Mouse (Mus musculus): ENCODE data around the gene Olfr1392. TPM values are rescaled to one million over a fixed set of nuclear protein-coding genes. Genes with fewer than 3 reads are reported as not detected.
"Not testable (repeated sequence)": the region's sequence is repeated elsewhere in the genome, so short reads cannot be mapped to it uniquely, and the experiment has no call there.

Gene Olfr1392
- not detected in 2 replicates for polyA plus RNA-seq (2014; fragmentation: Nextera tagmentation; extraction: Ambion mirVana)

GRCm38 (mm10) chr11:49284982-49285381, at the start of gene Olfr1392:
Olfr1392 (plus strand) TSS chr11:49285282.
- WGBS: 67% methylated on average over 1 of the region's 1 CpGs
- ATAC-seq (ENCODE audit: low FRiP score); DNase-seq (ENCODE audit: low spot score, missing footprints): not testable (repeated sequence)

GRCm38 (mm10) chr11:49235459-49236207, 49.4 kb upstream of the Olfr1392 start:
- ATAC-seq (ENCODE audit: low FRiP score) (no peak), DNase-seq (ENCODE audit: low spot score, missing footprints) (no peak)
- H3K9me3 ChIP-seq (ENCODE audit: control insufficient read depth, low read length): no peaks in the 10 kb centered on the region
- no peak overlapping the region for H3K27ac ChIP-seq (ENCODE audit: low read depth, low read length)
- H3K4me2 ChIP-seq: no peak overlapping the region
- 80% methylated on average over 3 of the region's 3 CpGs for WGBS
- H3K4me3 ChIP-seq (ENCODE audit: low read depth, low read length): no peak overlapping the region
- no peaks in the 10 kb centered on the region for H3K36me3 ChIP-seq (ENCODE audit: control insufficient read depth, insufficient read depth, low read length)
- no peaks in the 10 kb centered on the region for H3K27me3 ChIP-seq (ENCODE audit: control insufficient read depth, insufficient read depth, low read length)
- H3K4me1 ChIP-seq (ENCODE audit: control insufficient read depth, insufficient read depth, low read length): no peaks in the 10 kb centered on the region
- no peak overlapping the region for H3K9ac ChIP-seq (ENCODE audit: low read length)

More at GRCm38 (mm10) chr11:49284982-49285381, at the start of gene Olfr1392:
- not testable (repeated sequence) for H3K4me1 ChIP-seq (ENCODE audit: control insufficient read depth, insufficient read depth, low read length); H3K27me3 ChIP-seq (ENCODE audit: control insufficient read depth, insufficient read depth, low read length); H3K4me3 ChIP-seq (ENCODE audit: low read depth, low read length); H3K9me3 ChIP-seq (ENCODE audit: control insufficient read depth, low read length); H3K27ac ChIP-seq (ENCODE audit: low read depth, low read length); H3K9ac ChIP-seq (ENCODE audit: low read length); H3K36me3 ChIP-seq (ENCODE audit: control insufficient read depth, insufficient read depth, low read length); H3K4me2 ChIP-seq

- ATAC-seq (ENCODE audit: low FRiP score) (no peak), DNase-seq (ENCODE audit: low spot score, missing footprints) (no peak)
- 82% methylated on average over 1 of the region's 1 CpGs for WGBS
- H3K27ac ChIP-seq (ENCODE audit: low read depth, low read length): no peak overlapping the region
- no peak overlapping the region for H3K9ac ChIP-seq (ENCODE audit: low read length)
- H3K36me3 ChIP-seq (ENCODE audit: control insufficient read depth, insufficient read depth, low read length): no peaks in the 10 kb centered on the region
- H3K9me3 ChIP-seq (ENCODE audit: control insufficient read depth, low read length): no peaks in the 10 kb centered on the region
- no peaks in the 10 kb centered on the region for H3K4me1 ChIP-seq (ENCODE audit: control insufficient read depth, insufficient read depth, low read length)
- no peaks in the 10 kb centered on the region for H3K27me3 ChIP-seq (ENCODE audit: control insufficient read depth, insufficient read depth, low read length)
- no peak overlapping the region for H3K4me2 ChIP-seq
- H3K4me3 ChIP-seq (ENCODE audit: low read depth, low read length): no peak overlapping the region
Observed at GRCm38 (mm10) chr11:49236891-49237290, 48.2 kb upstream of the Olfr1392 start.

- H3K4me1 ChIP-seq (ENCODE audit: control insufficient read depth, insufficient read depth, low read length): no peaks in the 10 kb centered on the region
- H3K4me3 ChIP-seq (ENCODE audit: low read depth, low read length): no peak overlapping the region
- no peaks in the 10 kb centered on the region for H3K27me3 ChIP-seq (ENCODE audit: control insufficient read depth, insufficient read depth, low read length)
- H3K9ac ChIP-seq (ENCODE audit: low read length): no peak overlapping the region
- H3K27ac ChIP-seq (ENCODE audit: low read depth, low read length): no peak overlapping the region
- ATAC-seq (ENCODE audit: low FRiP score) (no peak), DNase-seq (ENCODE audit: low spot score, missing footprints) (no peak)
- WGBS: 79% methylated on average over 2 of the region's 2 CpGs
- no peak overlapping the region for H3K4me2 ChIP-seq
- no peaks in the 10 kb centered on the region for H3K36me3 ChIP-seq (ENCODE audit: control insufficient read depth, insufficient read depth, low read length)
- H3K9me3 ChIP-seq (ENCODE audit: control insufficient read depth, low read length): no peaks in the 10 kb centered on the region
Observed at GRCm38 (mm10) chr11:49237532-49237931, 47.5 kb upstream of the Olfr1392 start.

GRCm38 (mm10) chr11:49240310-49240709, 44.8 kb upstream of the Olfr1392 start:
- no peak overlapping the region for H3K9ac ChIP-seq (ENCODE audit: low read length)
- no peaks in the 10 kb centered on the region for H3K36me3 ChIP-seq (ENCODE audit: control insufficient read depth, insufficient read depth, low read length)
- WGBS: 95% methylated on average over 1 of the region's 1 CpGs
- no peaks in the 10 kb centered on the region for H3K27me3 ChIP-seq (ENCODE audit: control insufficient read depth, insufficient read depth, low read length)
- ATAC-seq (ENCODE audit: low FRiP score) (no peak), DNase-seq (ENCODE audit: low spot score, missing footprints) (peak; percentile 12)
- H3K4me3 ChIP-seq (ENCODE audit: low read depth, low read length): no peak overlapping the region
- peaks cover 5% of the 10 kb centered on the region; the same call in 1 of the 2 replicates for H3K4me1 ChIP-seq (ENCODE audit: control insufficient read depth, insufficient read depth, low read length)
- no peak overlapping the region for H3K27ac ChIP-seq (ENCODE audit: low read depth, low read length)
- no peaks in the 10 kb centered on the region for H3K9me3 ChIP-seq (ENCODE audit: control insufficient read depth, low read length)
- no peak overlapping the region for H3K4me2 ChIP-seq

DNA sequence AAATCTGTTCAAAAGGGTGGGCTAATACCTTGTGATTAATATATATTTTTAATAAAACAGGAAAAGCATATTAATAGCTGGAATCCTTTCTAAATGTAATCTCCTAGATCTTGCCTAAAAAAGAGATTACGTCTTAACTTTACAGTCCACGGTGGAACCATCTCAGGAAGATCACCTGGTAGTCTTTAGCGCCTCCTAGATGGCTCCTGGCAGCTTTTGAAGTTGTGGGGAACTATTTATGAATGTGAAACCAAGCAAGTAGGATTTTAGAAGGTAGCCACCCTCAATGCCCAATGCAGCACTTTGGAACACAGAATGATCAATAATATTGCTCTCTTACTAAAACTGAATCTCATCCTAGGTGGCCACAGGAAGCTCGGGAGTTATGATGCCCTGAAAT, 44.2 kb upstream of the Olfr1392 start:
- Histone ChIP-seq H3K9me3 (ENCODE audit: control insufficient read depth, low read length) (no peaks in the 10 kb centered on the region), H3K4me3 (ENCODE audit: low read depth, low read length) (no peak overlapping the region), H3K27me3 (ENCODE audit: control insufficient read depth, insufficient read depth, low read length) (no peaks in the 10 kb centered on the region), H3K4me2 (no peak overlapping the region), H3K4me1 (ENCODE audit: control insufficient read depth, insufficient read depth, low read length) (peaks cover 9% of the 10 kb centered on the region; the same call in 1 of the 2 replicates), H3K27ac (ENCODE audit: low read depth, low read length) (no peak overlapping the region), H3K36me3 (ENCODE audit: control insufficient read depth, insufficient read depth, low read length) (no peaks in the 10 kb centered on the region), H3K9ac (ENCODE audit: low read length) (no peak overlapping the region)
- DNase-seq (ENCODE audit: low spot score, missing footprints) (no peak), ATAC-seq (ENCODE audit: low FRiP score) (no peak)
- WGBS: 82% methylated on average over 4 of the region's 4 CpGs

GRCm38 (mm10) chr11:49241471-49241870, 43.6 kb upstream of the Olfr1392 start:
- no peak overlapping the region for H3K4me2 ChIP-seq
- H3K9ac ChIP-seq (ENCODE audit: low read length): no peak overlapping the region
- DNase-seq (ENCODE audit: low spot score, missing footprints): no peak
- H3K9me3 ChIP-seq (ENCODE audit: control insufficient read depth, low read length): no peaks in the 10 kb centered on the region
- WGBS: no CpG with 5 or more reads among the region's 1 CpGs
- no peak overlapping the region for H3K27ac ChIP-seq (ENCODE audit: low read depth, low read length)
- H3K27me3 ChIP-seq (ENCODE audit: control insufficient read depth, insufficient read depth, low read length): no peaks in the 10 kb centered on the region
- H3K4me1 ChIP-seq (ENCODE audit: control insufficient read depth, insufficient read depth, low read length): peaks cover 11% of the 10 kb centered on the region; the same call in 1 of the 2 replicates
- H3K4me3 ChIP-seq (ENCODE audit: low read depth, low read length): no peak overlapping the region
- ATAC-seq (ENCODE audit: low FRiP score): no peak
- H3K36me3 ChIP-seq (ENCODE audit: control insufficient read depth, insufficient read depth, low read length): no peaks in the 10 kb centered on the region

GRCm38 (mm10) chr11:49242944-49243626, 42.0 kb upstream of the Olfr1392 start:
- Histone ChIP-seq H3K4me1 (ENCODE audit: control insufficient read depth, insufficient read depth, low read length) (peaks cover 11% of the 10 kb centered on the region; the same call in 1 of the 2 replicates), H3K9me3 (ENCODE audit: control insufficient read depth, low read length) (no peaks in the 10 kb centered on the region), H3K36me3 (ENCODE audit: control insufficient read depth, insufficient read depth, low read length) (no peaks in the 10 kb centered on the region), H3K9ac (ENCODE audit: low read length) (peak overlapping the region; percentile 67), H3K4me3 (ENCODE audit: low read depth, low read length) (peak overlapping the region; percentile 52), H3K27me3 (ENCODE audit: control insufficient read depth, insufficient read depth, low read length) (no peaks in the 10 kb centered on the region), H3K4me2 (peak overlapping the region; percentile 52), H3K27ac (ENCODE audit: low read depth, low read length) (peak overlapping the region; percentile 89)
- peak; percentile 13 for ATAC-seq (ENCODE audit: low FRiP score)
- DNase-seq (ENCODE audit: low spot score, missing footprints): no peak
- 22% methylated on average over 11 of the region's 11 CpGs for WGBS

Measured in midbrain, embryonic 11.5 days (tissue).